Mouse (Mus musculus): ENCODE measurements around the gene Sbno2.

GRCm38 (mm10) chr10:80105460-80105859, at the start of gene Sbno2:
- TF ChIP-seq POLR2AphosphoS2 (IDR thresholded peaks at IDR 0.05; ENCODE audit: low read depth, low read length) (no peak), MAFK (IDR thresholded peaks at IDR 0.05; ENCODE audit: insufficient replicate concordance, low read length) (no peak), ZNF384 (IDR thresholded peaks at IDR 0.05; ENCODE audit: low read depth, low read length) (no peak), CTCF (conservative IDR thresholded peaks at IDR 0.05 in 1 of 2, IDR thresholded peaks at IDR 0.05 in 1 of 2; ENCODE audit: low read depth in 2 of 2, low read length in 2 of 2) (no peak), E2F4 (IDR thresholded peaks at IDR 0.05; ENCODE audit: insufficient replicate concordance, low read depth, low read length) (no peak), POLR2A (IDR thresholded peaks at IDR 0.05; ENCODE audit: low read depth, low read length) (no peak), BHLHE40 (IDR thresholded peaks at IDR 0.05; ENCODE audit: low read depth, low read length) (no peak), KAT2A (IDR thresholded peaks at IDR 0.05; ENCODE audit: insufficient replicate concordance, low read length) (no peak), EP300 (IDR thresholded peaks at IDR 0.05; ENCODE audit: low read length) (peak; percentile 50; the same call in 1 of the 2 replicates), RAD21 (IDR thresholded peaks at IDR 0.05; ENCODE audit: low read depth, low read length) (no peak), MAX (IDR thresholded peaks at IDR 0.05; ENCODE audit: low read length) (no peak), TCF12 (IDR thresholded peaks at IDR 0.05; ENCODE audit: low read depth, low read length) (no peak)

Measured in CH12.LX (cell line).